Mouse (Mus musculus) lung, embryonic 14.5 days (tissue): Measurements from ENCODE around the gene Ctnnbip1. TPM values are rescaled to one million over a fixed set of nuclear protein-coding genes. Genes with fewer than 3 reads are reported as not detected.

Experiments used
- ATAC-seq: fragments of 200-750 bp; cut with Nextera tagmentation; 2 replicates; pipeline ENCODE4 v1.8.0; 2017; ENCODE audit warnings: mild to moderate bottlenecking, moderate TSS enrichment, moderate library complexity; ENCODE audit not compliant: insufficient read depth
- DNase-seq: peaks from one replicate; pipeline ENCODE4 v3.0.0-alpha.2; 2015
- H3K27ac ChIP-seq: fragments of 300-500 bp; sonication (generic); 2 replicates; pipeline ENCODE4 v1.5.1; 2014; ENCODE audit warnings: low read depth, mild to moderate bottlenecking, moderate library complexity
- H3K27me3 ChIP-seq: fragments of 300-500 bp; sonication (generic); 2 replicates; pipeline ENCODE4 v1.6.1; 2014; ENCODE audit warnings: low read length, control low read depth; ENCODE audit not compliant: insufficient read depth
- H3K36me3 ChIP-seq: fragments of 300-500 bp; sonication (generic); 2 replicates; pipeline ENCODE4 v1.6.1; 2014; ENCODE audit warnings: control low read depth; ENCODE audit not compliant: insufficient read depth
- H3K4me1 ChIP-seq: fragments of 300-500 bp; sonication (generic); 2 replicates; pipeline ENCODE4 v1.6.1; 2014; ENCODE audit warnings: antibody characterized with exemption, control low read depth; ENCODE audit not compliant: insufficient read depth
- H3K4me2 ChIP-seq: fragments of 300-500 bp; sonication (generic); 2 replicates; pipeline ENCODE4 v1.6.1; 2014; ENCODE audit warnings: mild to moderate bottlenecking
- H3K4me3 ChIP-seq: fragments of 300-500 bp; sonication (generic); 2 replicates; pipeline ENCODE4 v1.5.1; 2014; ENCODE audit warnings: low read depth, low read length
- H3K9ac ChIP-seq: fragments of 300-500 bp; sonication (generic); 2 replicates; pipeline ENCODE4 v1.6.1; 2014
- H3K9me3 ChIP-seq: fragments of 300-500 bp; sonication (generic); 2 replicates; pipeline ENCODE4 v1.6.1; 2016; ENCODE audit warnings: low read depth, low read length, control low read depth
- CTCF ChIP-seq: IDR thresholded peaks from 2 replicates; pipeline ENCODE4 v1.5.1; 2016; ENCODE audit warnings: antibody characterized with exemption, low read depth
- WGBS: fragments of 180-500 bp; shearing (Covaris S2); extraction: QIAGEN DNeasy Blood & Tissue Kit; methylation state at CpG from one replicate; pipeline ENCODE4 v1.1.7; 2014; 5-methylcytosine and 5-hydroxymethylcytosine counted together
- polyA plus RNA-seq: library from polyadenylated mRNA; unstranded; fragments of >200 nt; fragmentation: Nextera tagmentation; extraction: Ambion mirVana; gene quantifications from 2 replicates; pipeline ENCODE4 v1.2.1, GENCODE M21; 2014

Gene Ctnnbip1
- polyA plus RNA-seq, 1 experiment from 2014 or later = 65.4 TPM

GRCm38 (mm10) chr4:149549221-149549925 lies 31.3 kb downstream of the Ctnnbip1 start:
- H3K27ac ChIP-seq = no peak overlapping the region
- H3K27me3 ChIP-seq = no peaks in the 10 kb centered on the region
- ATAC-seq (peak; percentile 79), DNase-seq (peak; percentile 96)
- H3K36me3 ChIP-seq = peaks cover 27% of the 10 kb centered on the region
- no peaks in the 10 kb centered on the region for H3K9me3 ChIP-seq
- H3K9ac ChIP-seq = no peak overlapping the region
- H3K4me3 ChIP-seq = no peak overlapping the region
- WGBS = 62% methylated on average over 9 of the region's 9 CpGs
- TF ChIP-seq CTCF = peak; percentile 96
- H3K4me2 ChIP-seq = no peak overlapping the region
- H3K4me1 ChIP-seq = no peaks in the 10 kb centered on the region

DNA sequence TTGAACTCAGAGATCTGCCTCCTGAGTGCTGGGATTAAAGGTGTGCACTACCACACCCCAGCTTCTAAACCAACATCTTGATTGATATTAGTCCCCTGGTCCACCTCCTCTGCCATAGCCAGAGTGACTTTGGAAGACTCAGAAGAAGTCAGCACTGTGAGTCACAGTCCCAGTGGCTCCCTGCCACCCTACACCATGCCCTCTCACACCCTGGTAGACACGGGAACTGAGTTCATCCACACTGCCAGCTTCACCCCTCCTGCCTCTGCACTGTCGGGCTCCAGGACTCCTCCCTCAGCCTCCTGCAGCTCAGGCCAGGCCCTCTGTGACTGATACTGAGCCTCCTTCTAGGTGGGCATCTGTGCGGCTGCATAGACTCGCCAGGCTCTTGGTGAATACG lies 32.8 kb downstream of the Ctnnbip1 start:
- ATAC-seq (no peak), DNase-seq (no peak)
- WGBS = 76% methylated on average over 5 of the region's 5 CpGs
- H3K27ac ChIP-seq = no peak overlapping the region
- H3K4me1 ChIP-seq = no peaks in the 10 kb centered on the region
- no peak overlapping the region for H3K4me2 ChIP-seq
- no peak overlapping the region for H3K4me3 ChIP-seq
- no peak overlapping the region for H3K9ac ChIP-seq
- H3K27me3 ChIP-seq = no peaks in the 10 kb centered on the region
- H3K9me3 ChIP-seq = no peaks in the 10 kb centered on the region
- TF ChIP-seq CTCF = no peak
- H3K36me3 ChIP-seq = peaks cover 24% of the 10 kb centered on the region

GRCm38 (mm10) chr4:149551696-149552095 lies 33.7 kb downstream of the Ctnnbip1 start:
- peak; percentile 51 for DNase-seq
- no peak for ATAC-seq
- no peaks in the 10 kb centered on the region for H3K27me3 ChIP-seq

GRCm38 (mm10) chr4:149553834-149554233 lies 35.8 kb downstream of the Ctnnbip1 start:
- no peak for TF ChIP-seq CTCF
- Histone ChIP-seq H3K9ac (no peak overlapping the region), H3K4me2 (no peak overlapping the region), H3K36me3 (peaks cover 11% of the 10 kb centered on the region; the same call in 1 of the 2 replicates), H3K4me3 (no peak overlapping the region), H3K9me3 (no peaks in the 10 kb centered on the region), H3K27ac (no peak overlapping the region), H3K4me1 (0 out of 2 replicates have a peak, but pooled peaks cover 5% of the 10 kb centered on the region), H3K27me3 (no peaks in the 10 kb centered on the region)
- 74% methylated on average over 7 of the region's 7 CpGs for WGBS
- DNase-seq = no peak
- ATAC-seq = no peak

More at GRCm38 (mm10) chr4:149551696-149552095, 33.7 kb downstream of the Ctnnbip1 start:
- no peak overlapping the region for H3K27ac ChIP-seq
- no peak overlapping the region for H3K4me3 ChIP-seq
- 56% methylated on average over 5 of the region's 5 CpGs for WGBS
- H3K36me3 ChIP-seq = peaks cover 16% of the 10 kb centered on the region; the same call in 1 of the 2 replicates
- H3K4me2 ChIP-seq = no peak overlapping the region
- no peak overlapping the region for H3K9ac ChIP-seq
- H3K9me3 ChIP-seq = no peaks in the 10 kb centered on the region
- no peaks in the 10 kb centered on the region for H3K4me1 ChIP-seq
- no peak for TF ChIP-seq CTCF

DNA sequence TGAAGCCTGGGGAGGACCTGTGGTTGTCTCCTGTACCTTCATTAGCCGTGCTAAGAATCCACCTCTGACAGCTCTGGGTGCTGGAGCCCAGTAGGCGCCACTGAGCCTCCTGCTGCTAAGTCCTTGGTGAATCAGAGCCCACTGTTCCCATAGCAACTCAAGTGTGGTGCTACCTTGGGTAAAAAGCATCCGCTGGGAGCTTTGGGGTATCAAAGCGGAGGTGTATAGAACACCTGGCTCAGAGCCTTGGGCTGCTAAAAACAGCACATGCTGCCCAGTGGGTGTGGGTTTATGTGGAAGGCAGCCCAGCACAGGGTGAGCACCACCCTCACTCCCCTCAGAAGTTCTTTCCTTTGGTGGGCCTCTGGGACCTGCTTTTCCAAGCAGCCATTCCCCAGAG lies 38.1 kb downstream of the Ctnnbip1 start:
- H3K27me3 ChIP-seq = no peaks in the 10 kb centered on the region
- no peaks in the 10 kb centered on the region for H3K9me3 ChIP-seq
- no peak overlapping the region for H3K9ac ChIP-seq
- no peak overlapping the region for H3K4me3 ChIP-seq
- WGBS = 83% methylated on average over 4 of the region's 4 CpGs
- H3K27ac ChIP-seq = no peak overlapping the region
- ATAC-seq (no peak), DNase-seq (no peak)
- H3K36me3 ChIP-seq = peaks cover 11% of the 10 kb centered on the region; the same call in 1 of the 2 replicates
- 0 out of 2 replicates have a peak, but pooled peaks cover 5% of the 10 kb centered on the region for H3K4me1 ChIP-seq
- TF ChIP-seq CTCF = no peak
- no peak overlapping the region for H3K4me2 ChIP-seq

DNA sequence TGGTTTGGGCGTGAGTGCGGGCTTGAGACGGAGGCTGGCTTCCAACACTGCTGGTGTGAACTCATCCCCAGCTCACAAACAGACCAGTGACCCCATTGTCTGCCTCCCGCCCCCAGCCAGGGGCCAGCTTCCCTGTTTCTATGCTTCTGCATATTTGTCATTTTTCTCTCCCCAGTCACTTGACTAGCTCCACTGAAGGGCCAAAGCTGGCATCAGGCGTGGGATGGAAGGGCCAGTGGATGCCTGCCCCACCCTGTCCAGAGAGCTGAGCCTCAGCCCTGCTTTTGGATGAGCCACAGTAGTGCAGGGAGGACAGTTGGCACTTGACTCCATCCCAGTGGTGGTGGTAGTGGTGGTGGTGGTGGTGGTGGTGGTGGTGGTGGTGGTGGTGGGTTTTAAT lies 39.9 kb downstream of the Ctnnbip1 start:
- Histone ChIP-seq H3K27me3 (no peaks in the 10 kb centered on the region), H3K4me1 (peaks cover 16% of the 10 kb centered on the region), H3K9ac (no peak overlapping the region), H3K27ac (no peak overlapping the region), H3K36me3 (peaks cover 5% of the 10 kb centered on the region; the same call in 1 of the 2 replicates), H3K9me3 (no peaks in the 10 kb centered on the region), H3K4me3 (no peak overlapping the region), H3K4me2 (no peak overlapping the region)
- DNase-seq (no peak), ATAC-seq (no peak)
- 86% methylated on average over 5 of the region's 5 CpGs for WGBS
- no peak for TF ChIP-seq CTCF

DNA sequence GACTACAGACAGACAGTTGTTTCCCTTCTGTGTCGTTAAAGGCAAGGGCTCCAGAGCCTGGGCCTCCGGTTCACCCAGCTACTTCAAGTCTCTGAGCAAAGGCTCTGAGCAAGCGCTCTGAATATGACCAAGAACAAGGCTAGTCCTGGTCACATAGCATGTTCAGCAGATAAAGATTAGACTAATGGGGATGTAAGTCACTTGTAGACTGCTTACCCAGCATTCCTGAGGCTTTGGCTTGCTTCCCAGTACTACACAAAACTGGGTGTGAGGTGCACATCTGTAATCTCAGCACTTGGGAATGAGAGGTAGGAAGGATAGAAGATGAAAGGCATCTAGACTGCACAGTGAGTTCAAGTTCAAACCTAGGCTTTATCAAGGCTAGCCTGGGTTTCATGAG lies 40.4 kb downstream of the Ctnnbip1 start:
- no peak overlapping the region for H3K27ac ChIP-seq
- no peak for TF ChIP-seq CTCF

More for the DNA sequence above, 40.4 kb downstream of the Ctnnbip1 start:
- DNase-seq (peak; percentile 40), ATAC-seq (no peak)
- Histone ChIP-seq H3K27me3 (no peaks in the 10 kb centered on the region), H3K9ac (no peak overlapping the region), H3K4me1 (peaks cover 21% of the 10 kb centered on the region), H3K9me3 (no peaks in the 10 kb centered on the region), H3K4me2 (no peak overlapping the region), H3K36me3 (peaks cover 5% of the 10 kb centered on the region; the same call in 1 of the 2 replicates), H3K4me3 (no peak overlapping the region)
- WGBS = 57% methylated on average over 3 of the region's 3 CpGs
